Mouse (Mus musculus) gonadal fat pad, adult 2 months (tissue): Measurements from ENCODE around the gene Sgcd. TPM values are rescaled to one million over a fixed set of nuclear protein-coding genes. Genes with fewer than 3 reads are reported as not detected.

Experiments
- DNase-seq: peaks from one replicate; pipeline ENCODE4 v3.0.0-alpha.2; 2012; ENCODE audit warnings: low read depth
- polyA plus RNA-seq: library from polyadenylated mRNA; depleted of rRNA; stranded (reverse); fragments of >200 nt; gene quantifications from 2 replicates; pipeline ENCODE4 v1.2.3, GENCODE M21; 2012; rRNA removed

The Sgcd gene
- 6.4 and 10.4 TPM in 2 replicates for polyA plus RNA-seq

DNA sequence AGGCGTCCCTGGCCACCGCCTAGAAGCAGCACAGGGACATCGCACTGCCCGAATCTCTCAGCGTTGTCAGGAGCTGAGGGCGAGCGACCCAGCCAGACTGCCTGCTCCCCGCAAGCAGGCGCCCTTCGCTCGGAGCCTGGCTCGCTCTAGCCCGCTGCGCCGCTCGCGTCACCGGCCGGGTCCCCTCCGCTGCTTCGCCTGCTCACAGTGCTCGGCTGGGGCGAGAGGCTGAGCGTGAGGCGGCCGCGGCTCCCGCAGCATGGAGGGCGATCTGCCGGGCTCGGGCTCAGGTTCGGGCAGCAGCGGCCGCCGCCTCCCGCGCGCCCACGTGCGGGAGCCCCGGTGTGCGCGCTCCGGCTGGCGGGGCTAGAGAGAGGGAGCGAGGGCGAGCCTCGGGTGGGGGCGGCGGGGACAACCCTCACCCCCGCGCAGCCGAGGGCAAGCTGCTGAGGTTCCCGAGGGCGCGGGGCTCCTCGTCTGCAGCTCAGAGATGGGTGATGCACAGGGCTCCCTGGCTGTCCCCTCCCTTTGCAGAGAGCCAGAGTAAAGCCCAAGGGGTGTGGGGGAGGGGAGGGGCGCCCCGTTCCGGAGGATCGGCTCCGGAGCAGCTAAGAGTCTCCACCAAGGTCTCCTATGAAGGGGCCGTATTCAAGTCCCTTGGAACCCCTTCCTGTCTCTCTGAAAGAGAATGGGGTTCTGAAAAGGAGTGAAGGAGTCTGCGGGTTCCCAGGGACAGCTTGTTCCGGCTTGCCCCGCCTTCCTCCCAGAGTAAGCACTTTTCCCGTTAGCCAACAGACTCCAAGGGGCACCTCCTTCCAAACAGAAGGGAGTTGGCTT, at the start of gene Sgcd:
Gene Sgcd (minus strand): TSS at position 273 of the 837 bp plus-strand sequence.
- no peak for DNase-seq

DNA sequence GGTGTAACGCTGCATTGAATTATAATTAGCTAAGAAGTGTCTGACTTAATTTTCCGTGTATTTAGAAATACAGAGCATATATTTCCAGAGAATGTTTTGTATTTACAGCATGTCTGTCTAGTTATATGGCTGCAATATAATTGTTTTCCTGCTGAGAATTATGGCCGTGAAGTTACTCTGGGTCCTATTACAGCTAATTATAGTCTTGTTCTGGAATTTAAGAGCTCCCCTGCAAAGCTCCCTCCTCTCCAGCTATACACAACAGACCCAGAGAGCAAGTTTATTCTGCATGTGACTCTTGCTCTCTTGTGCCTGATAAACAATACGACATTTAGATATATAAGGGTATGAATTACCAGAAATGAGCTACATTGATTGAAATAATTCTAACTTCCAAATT, 49.3 kb upstream of the Sgcd start:
- DNase-seq: no peak

DNA sequence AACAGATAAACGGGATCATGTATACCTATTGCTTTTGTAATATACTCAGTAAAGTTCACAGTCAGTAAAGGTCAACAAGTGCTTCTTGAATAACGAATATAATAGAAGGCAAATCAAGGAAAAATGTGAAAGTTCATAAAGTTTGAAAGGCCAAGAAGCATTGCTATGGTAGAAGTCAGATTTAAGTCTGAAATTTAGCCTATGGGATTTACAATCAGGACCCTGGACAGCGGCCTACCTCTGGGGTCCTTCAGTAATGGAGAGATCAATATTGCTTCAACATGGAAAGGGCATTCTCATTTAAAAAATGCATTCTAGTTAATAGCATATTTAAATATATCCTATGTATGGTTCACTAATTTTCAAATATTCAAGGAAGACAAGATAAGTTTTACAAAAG, 24.1 kb upstream of the Sgcd start:
- DNase-seq: no peak

DNA sequence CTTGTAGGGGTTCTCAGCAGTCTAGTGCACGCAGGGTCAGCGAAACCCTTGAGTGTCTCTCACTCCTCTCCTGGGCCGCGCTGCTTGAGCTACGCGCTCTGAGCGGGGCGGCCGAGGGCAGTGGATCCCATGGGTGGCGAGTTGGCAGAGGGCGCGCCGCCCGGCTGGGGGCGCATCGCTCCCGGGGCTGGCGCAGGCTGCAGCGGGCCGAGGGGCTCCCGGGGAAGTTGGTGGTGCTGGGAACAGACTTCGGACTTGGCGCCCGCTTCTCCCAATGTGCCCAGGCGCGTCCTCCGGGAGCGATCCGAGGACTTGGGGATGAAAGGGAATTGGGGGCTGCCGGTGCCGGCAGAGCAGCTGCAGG, 454 bp downstream of the Sgcd start:
- no peak for DNase-seq

DNA sequence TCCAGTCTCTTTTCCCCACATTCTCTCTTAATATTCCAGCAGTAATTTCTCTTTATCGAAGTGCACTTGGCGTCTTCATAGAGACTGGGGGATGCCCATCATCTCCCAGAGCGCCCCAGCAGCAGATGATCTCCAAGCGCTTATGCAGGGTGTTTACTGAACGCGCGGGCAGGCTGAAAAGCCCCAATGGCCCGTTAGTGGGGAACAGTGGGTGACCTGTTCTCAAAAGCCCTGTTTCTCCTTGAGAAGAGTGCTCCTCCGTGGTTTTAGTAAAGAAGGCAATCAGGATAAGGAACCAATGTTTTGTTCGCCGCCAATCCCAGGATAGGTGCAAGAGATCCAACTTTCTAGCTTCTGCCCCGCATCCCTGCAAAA, 889 bp downstream of the Sgcd start:
- no peak for DNase-seq

DNA sequence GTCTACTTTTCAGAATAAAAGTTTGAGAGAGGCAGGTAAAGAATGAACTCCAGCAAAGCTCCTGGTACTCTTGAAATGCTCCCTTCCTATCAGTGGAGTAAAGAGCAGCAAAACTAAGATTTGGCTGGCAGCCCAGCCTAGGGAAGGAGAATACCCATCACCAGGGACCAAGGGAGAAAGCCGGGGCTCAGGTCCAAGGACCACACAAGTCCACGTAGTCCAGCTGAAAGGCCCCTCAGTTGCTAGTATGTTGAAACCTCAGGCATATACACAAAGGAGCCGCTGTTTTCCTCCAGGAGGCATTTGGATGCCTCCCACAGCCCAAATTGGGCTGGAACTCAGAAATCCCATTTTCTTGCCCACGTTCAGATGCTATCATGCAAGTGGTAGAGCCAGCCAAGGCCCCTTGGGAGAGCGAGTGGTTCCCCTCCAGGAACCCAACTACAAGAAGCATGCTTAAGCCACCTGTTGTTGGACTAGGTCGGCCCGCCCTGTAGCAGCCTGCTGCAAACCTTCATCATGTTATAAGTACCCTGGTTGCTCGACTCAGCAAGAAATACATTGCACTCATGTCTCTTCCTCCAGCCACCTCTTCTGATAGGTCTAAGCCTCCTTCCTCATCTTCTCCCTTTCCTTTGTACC, 1.4 kb downstream of the Sgcd start:
- DNase-seq: no peak

DNA sequence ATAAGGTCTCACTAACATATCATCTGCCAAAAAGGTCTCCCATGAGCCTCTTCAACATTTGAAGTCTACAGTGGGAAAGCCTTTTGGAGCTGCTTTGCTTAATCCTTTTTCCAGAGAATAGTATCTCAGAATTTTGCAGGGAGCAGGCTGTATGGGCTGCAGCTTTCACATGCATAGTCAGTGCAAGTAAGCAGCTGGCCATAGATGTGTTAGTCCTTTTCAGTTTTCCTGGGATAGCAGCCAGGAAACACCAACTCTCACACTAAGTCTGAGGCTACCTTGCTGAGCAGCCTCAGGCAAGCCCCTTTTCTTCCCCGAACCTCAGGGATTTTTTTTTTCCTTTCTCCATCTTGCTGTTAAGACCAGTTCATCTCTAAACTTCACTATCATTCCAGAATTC, 6.6 kb downstream of the Sgcd start:
- no peak for DNase-seq

DNA sequence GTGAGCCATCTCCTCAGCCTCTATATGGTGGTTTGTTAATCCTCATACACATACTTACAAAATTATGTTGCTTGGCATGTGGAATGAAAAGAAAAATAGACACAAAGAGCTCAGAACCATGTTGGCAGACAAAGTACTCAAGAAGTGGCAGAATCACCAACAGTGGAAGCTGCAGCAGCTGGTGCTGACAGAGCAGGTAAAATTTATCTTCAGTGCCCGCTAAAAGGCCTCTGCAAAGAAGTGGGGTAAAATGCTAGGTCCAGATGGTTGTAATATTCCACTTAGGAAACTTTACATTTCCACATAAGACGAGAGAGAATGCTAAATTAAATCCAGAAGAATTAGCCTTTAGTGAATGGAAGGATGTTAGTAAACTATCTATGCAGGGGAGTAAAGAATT, 7.7 kb downstream of the Sgcd start:
- no peak for DNase-seq

DNA sequence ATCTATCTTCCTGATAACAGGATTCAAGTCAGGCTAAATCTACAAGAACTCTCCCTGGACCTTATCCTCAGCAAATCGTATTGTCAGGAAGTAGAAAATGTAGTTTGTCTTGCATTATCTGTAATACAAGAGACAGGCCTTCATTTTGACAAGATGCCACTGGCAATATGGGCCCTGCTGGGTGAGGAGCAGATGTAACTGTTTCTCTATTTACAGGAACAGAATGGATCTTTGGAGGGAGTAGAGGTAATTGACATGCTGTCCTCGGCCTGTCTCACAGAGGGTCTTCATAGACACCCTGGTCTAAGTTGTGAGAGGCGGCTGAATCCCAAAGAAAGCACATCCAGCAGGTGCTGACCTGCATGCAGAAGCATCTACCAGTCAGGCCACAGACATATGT, 35.5 kb downstream of the Sgcd start:
- no peak for DNase-seq

DNA sequence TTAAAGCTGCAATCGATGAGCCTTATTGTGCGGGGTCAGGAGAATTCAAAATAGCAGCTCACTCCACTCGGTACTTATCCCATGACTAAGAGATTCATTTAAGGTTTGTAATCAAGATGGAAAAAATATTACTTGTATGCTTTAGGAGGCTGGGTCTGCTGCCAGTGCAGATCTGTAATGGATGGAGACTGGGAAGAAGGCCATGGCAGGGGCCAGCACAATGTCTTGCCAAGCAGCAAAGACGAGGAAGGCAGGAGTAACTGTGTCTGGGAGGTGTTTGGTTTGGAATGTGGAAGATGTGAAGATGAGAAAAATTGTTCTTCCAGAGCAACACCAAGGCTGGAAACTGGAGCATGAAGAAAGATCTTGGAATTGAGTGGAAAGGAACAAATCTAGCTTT, 36.4 kb downstream of the Sgcd start:
- DNase-seq: no peak

DNA sequence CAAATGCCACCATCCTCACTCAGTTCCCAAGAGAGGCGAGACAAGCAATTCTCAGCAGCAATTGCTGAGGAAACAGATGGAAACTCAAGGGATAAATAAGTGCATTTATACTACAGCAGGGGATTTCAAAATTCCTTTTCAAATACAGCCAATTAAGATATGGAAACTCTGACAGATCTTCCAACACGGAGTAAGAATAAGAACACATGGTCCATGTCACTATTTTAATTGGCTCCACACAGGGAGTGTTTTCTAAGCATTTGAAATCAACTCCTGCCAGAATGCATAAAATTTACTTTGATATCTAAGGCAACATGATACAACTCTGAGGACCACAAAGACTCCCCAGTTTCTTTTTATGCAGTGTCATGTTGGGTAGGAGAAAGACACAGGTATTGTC, 49.0 kb downstream of the Sgcd start:
- no peak for DNase-seq

DNA sequence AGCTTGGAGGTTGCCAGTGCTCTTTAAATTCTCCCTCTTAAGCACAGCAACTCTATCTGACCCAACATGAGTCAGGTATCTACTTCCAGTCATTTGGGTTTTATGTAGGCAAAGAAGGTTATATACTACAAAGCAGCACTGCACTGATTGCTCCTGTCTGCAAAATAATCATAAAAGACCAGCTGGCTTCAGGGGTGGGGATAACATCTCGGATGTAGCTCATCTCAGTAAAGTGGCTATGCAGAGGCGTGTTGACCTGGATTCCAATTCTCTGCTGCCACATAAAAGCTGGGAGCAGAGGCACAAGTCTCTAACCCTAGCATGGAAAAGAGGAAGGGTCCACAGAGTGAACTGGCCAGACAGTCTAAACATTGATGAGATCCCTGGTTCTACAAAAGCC, 71.2 kb downstream of the Sgcd start:
- DNase-seq: no peak

DNA sequence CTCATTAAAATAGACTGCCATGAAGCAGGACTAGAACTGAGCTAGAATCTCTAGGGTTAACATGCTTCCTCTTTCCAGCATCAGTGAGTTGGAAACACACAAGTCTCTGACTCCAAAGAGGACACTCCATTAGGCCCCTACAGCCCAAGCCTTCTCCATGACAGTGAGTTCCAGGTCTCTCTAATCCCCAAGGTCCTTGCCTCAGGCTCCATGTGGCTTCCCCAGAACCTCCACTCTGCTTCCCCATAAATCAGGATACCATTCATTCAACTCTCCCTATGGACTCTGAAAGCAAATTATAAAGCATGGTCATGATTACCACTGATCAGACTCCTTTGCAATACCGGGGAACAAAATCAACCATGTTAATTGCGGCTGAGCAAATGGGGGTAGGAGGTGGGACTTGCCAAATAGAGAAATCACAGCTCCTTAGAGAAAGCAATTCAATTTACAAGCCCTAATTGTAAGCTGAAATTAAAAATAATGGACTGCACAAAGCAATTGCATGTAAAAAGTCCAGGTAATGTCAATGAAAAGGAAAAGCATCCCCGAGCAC, 97.1 kb downstream of the Sgcd start:
- no peak for DNase-seq

DNA sequence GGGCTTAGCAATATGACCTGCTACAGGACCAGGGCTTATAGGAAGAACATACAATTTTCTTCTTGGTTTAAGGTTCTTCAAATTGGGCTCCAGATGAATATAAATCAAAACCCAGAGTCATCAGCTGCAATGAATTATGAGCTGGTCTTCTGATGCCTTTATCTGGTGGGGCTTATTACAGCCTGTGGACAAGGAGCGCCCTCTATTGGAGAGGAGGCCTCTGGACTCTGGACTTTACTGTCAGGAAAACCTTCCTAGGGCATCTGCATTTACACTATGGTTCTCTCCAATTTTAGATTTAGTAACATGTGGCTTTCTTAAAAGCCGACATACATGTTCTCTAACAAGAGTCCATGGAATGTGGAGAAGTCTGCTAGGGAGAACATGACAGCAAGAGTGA, 98.5 kb downstream of the Sgcd start:
- no peak for DNase-seq

DNA sequence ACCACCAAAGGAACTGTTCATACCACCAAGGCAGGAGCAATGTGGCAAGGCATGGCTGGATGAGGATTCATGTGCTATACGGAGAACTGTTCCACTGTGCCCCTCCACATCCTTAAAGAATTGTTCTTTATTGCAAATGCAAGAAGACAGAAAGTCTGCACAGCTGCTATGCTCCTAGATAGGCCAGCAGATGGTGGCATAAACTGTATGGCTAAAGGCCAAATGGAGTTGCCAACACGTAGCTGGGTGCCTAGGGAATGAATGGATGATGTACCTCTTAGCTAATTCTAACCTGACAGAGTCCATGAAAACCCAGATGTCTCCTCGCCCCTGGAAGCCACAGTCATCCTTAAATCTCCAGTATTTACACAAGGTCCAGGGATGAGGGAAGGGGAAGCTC, 103.5 kb downstream of the Sgcd start:
- DNase-seq: no peak

DNA sequence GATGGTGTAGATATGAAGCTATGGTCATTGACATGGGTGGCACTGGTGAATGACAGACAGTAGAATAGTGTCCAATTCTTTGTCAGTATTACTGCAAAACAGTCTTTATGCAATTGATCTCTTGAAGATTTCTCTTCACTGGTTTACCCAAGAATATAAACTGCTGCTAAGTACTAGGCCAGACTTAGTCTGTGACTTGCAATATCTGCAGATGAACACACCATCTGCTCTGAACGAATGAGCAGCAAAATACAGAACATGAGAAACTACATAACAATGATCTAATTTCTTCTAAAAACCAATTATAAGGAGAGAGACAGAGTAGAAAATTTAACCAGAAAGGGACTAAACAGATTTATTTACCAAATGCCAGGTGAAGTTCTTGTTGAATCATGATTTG, 105.2 kb downstream of the Sgcd start:
- DNase-seq: no peak

DNA sequence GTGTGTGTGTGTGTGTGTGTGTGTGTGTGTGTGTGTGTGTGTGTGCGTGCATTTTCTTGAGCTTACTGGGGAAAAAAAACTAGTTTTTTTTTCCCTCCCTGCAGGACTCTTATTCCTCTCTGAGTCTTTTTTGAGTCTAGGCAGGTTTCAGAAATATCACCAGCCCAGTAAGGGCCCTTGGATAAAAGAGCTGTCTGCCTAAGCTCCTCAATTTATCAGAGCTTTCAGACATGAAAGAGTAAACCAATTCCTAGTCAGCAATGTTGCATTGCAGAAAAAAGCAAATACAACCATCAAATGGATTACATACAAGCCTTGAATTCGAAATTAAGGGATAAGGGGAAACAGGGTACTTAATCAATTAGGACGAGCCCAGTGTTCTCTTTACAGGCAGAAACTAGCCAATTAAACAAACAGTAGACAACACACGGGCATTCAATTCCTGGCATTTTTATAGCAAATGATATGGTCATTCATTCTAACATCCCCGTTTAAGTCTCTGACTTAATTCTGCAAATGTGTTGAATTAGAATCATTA, 112.1 kb downstream of the Sgcd start:
- no peak for DNase-seq

DNA sequence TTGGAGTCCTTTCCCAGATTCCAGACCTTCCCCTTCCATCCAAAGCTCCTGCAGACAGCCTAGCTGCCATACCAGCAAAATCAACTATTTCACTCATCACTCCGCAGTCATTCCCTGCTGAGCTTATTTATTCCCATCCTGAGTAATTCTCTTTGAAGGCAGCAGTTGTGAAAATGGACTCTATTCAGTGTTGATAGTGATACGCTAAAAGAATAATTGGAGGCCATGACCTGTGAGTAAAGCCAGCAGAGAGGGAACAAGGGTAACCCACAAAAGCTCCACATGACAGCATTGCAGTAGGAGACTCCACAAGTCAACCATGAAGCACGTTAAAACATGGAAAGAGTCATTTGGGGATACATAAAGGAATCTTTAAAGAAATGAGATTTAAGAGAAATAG, 142.9 kb downstream of the Sgcd start:
- DNase-seq: no peak

DNA sequence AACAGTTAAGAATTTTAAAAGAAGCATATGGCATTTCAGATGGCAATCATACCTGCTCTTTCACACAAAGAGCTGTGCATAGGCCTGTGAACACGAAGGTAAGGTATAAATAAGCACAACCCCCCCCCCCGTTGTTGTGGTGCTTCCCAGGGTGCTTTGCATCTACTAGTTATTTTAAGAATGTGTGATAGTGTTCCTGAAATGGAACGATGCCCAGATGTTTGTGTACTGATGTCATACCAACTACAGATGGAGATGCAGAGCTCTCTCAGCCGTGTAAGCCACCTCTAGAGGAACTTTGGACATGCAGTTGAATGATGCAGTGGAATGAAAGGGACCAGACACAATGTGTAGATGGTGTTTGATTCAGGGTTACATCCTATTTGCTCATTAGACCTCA, 155.5 kb downstream of the Sgcd start:
- no peak for DNase-seq

DNA sequence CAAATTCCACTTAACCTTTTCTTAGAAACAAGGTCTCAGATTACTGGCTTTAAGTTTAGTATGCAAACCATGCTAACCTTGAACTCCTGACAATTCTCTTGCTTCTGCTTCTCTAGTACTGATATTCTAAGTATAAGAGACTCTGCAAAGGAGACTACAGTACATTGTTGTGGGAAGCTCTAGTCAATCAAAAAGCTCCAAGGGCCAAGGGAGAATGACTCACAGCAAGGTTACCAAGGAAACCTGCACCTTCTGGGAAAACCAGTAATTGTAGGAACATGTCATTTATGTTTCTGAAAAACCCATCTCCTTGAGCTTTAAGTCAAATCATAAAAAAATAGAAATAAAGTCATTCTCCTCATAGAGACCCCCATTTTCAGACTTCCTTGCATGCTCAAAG, 178.5 kb downstream of the Sgcd start:
- DNase-seq: no peak

DNA sequence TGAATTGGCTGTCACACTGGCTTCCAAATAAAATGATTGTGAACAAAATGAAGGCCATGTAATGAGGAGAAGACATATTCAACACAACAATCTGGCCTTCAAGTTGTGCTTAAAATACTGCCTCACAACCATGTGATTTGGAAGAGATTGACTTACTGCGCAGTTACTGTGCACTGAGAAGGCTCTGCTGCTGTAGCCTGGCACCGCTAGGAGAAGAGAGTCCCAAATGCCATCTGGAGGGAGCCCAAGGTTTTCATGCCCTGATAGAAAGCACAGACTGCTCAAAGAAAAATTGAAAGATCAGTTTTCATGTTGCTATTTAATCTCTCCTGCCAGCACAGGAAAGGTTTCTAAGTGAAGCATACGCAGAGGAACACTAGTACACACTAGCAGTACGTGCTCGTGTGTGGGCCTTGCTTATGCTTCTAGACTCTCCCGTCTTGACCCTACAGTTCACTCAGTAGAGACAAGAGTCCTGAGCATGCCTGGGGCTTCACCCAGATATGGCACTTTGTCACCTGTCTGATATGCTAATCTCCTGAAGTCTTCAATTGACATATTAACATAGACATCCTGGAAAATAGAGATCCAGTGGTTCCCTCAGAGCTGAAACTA, 184.6 kb downstream of the Sgcd start:
- DNase-seq: no peak

DNA sequence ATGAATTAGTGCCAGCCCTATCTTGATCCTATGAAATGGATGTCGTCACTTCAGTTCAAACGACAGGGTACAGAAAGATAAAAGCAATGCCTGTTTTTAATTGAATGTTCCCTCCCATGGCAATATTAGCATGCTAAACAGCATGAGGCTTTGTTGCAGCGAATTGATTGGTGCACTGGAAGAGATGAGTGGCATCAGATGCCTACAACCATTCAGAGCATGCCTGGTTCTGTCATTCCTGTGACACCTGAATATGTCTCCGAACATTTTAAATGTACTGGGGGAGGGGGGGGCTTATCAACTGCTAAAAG, 210.9 kb downstream of the Sgcd start:
- DNase-seq: no peak
